Mouse (Mus musculus): ENCODE data around the gene Gm45062. TPM values are rescaled to one million over a fixed set of nuclear protein-coding genes. Genes with fewer than 3 reads are reported as not detected.

The Gm45062 gene
- total RNA-seq, 4 experiments from 2014 or later, result 4.6 to 6.6 (median 5.0) TPM

DNA sequence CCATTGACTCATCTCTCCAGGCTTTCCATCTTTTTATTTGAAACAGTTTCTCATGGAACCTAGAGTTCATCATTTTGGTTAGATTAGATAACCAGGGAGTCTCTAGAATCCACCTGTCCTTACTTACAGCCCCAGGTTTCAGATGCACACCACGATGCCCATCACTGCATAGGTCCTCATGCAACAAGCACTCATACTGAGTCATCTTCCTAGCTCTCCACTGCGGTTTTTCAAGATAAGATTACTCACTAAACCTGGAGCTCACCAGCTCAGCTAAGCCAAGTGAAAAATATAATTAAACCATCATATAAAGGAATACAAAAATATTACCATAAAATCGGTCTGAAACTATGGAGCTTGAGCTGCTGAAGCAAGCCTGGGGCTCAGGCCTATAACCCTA, 324.6 kb downstream of the Gm45062 start:
- no peak for DNase-seq (ENCODE audit: low spot score in 2 of 2)

DNA sequence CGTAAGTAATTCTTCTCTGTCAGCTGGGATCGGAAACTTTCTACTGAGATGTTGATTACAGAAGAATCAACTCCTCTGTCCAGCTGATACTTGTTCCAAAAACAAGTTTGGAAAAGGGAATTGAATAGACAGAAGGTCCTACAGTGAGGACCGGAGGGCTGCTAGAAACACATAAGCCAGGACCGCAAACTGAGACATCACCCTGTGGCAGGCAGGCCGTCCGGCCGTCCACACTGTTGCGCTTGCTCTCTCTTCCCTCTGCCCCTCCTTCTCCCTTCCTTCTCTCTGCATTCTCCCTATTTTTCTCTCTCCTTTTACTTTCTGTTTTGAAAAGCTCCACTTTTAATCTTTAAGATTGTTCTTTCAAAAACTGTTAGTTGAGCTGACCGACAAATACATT, 332.4 kb downstream of the Gm45062 start:
- no peak for DNase-seq (ENCODE audit: low spot score in 2 of 2)

- DNase-seq (ENCODE audit: low spot score in 2 of 2), result no peak
These were observed 358.1 kb downstream of the Gm45062 start for GRCm38 (mm10) chr6:8617369-8617768.

DNA sequence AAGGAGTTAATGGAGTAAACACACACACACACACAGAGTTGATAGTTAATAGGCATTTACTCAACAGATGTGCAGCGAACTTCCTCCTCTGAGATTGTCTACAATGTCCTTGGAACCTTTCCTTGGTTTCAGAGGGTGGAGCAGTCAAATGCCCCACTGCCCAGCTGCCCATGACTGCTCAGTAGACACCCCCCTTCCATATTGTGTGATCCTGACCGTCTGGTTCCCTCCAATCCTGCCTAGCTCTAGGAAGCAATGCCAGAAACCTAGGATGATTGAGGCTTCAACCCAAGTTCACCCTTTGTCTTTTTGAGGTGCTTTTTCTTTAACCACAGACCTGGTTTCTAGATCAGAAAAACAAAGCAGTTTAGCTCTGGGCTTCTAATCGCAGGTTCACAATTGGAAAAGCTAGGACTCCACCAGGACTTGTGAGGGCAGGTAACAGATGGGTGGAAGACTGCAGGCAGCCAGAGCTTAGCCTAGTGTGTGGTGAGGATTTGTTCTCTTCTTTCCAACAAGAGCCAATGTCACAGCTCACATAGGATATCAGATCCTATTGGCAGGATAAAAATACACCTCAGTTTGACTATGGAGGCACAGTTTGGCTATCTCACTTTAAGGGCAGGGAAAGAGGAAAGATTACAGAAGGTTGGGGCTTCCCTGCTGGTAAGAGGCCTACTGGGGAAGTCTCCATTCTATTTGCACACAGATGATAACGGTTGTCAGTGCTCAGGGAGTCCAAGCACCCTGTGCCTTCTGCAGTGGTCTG, 360.5 kb downstream of the Gm45062 start:
- no peak for DNase-seq (ENCODE audit: low spot score in 2 of 2)

DNA sequence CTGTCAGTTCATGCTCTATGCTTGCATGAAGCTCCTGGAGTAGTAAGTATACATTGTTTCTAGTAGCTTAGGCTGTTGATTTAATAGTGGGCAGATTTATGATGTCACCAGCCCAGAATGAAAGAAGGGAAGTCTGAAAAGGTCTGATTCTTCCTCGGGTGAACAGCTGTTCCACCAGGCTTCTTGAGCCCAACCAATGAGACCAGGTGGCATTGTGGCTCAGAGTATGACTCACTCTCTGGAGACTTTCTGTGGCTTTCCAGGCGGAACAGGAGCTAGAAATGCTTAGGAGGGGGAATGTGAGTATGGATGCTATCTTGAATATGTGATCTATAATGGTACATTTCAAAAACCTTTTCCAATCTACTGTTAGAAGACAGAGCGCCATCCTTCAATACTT, 363.8 kb downstream of the Gm45062 start:
- no peak for DNase-seq (ENCODE audit: low spot score in 2 of 2)

DNA sequence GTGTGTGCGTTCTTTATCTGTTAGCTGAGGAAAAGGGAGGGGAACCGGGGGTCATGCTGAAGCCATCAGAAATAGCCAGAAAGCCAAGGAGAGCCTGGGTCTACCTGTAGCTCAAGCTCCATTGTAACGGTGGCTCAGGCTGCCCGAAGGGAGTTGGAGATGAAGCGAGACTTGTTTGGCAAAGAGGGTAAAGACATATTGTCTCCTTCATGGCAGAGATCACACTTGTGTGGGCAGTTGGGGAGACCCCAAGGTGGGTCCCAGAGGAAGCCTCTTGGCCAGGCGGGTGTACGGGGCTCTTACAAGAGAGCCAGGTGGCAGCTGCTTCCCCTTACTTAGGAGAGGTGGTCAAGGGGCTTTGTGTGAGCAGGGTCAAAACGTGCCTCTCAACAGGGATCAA, 369.0 kb downstream of the Gm45062 start:
- no peak for DNase-seq (ENCODE audit: low spot score in 2 of 2)

GRCm38 (mm10) chr6:8628715-8629267, 369.5 kb downstream of the Gm45062 start:
- no peak for DNase-seq (ENCODE audit: low spot score in 2 of 2)

DNA sequence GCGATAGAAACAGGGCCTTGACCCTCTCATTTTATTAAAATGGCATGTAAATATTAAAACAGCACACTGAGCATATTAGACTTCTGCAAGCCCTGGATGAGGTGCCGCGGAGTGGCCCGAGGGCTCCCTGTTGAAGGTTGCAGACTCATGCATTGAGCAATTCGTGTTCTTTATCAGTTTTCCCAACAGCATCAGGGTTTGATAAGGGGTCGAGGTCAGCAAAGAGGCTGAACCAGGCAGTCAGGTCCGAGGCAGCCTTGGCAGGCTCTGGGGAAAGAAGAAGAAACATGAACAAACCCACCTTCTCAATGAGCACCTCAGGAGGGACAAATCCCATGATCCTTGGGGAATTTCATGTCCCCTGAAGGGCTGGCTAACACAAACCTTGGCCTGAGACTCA, 371.3 kb downstream of the Gm45062 start:
- no peak for DNase-seq (ENCODE audit: low spot score in 2 of 2)

DNA sequence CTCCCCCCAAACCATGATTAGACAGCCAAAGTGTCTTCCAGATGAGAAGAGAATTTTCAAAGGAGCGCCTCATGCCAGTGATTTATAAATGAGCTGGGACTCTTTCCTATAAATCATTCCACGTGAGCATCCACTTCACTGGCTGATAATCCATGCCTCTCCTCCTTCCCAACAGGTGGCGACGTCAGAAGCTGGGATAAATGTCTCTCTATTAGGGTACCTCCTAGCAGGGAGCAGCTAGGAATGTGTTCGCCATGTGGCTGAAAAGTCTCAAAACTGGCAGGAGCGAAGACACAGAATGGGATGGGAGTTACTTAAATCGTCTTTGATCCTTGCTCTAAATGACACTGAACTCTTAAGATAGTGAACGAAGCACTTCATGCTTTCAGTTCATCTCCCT, 372.1 kb downstream of the Gm45062 start:
- DNase-seq (ENCODE audit: low spot score in 2 of 2), result no peak

DNA sequence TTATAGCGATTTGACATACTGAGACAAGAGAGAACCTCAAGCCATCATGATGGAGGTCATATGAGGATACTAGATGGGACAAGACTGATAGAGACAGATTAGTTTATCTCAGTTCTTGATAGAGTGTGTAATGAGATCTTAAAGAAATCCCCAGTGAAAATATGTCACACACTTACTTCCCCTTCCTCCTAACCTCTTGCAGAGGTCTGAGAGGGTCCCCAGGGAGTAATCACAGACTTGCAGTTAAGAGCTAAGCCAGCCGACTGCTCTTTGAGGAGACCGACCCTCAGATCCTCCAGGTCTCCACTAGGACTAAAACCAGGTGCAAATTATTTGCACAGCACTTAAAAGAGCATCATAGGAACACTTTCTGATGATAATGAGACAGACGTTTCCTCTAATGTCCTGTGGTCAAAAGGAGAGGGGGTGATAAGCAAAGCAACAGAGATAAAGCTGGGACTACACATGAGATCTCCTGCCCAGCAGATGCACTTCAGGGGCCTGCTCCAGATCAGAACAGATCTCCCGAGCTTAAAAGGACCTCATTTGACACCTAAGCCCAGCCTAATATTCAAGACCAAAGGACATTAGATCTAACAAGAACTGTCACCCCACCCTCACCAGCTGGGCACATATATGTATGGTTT, 372.9 kb downstream of the Gm45062 start:
- no peak for DNase-seq (ENCODE audit: low spot score in 2 of 2)

DNA sequence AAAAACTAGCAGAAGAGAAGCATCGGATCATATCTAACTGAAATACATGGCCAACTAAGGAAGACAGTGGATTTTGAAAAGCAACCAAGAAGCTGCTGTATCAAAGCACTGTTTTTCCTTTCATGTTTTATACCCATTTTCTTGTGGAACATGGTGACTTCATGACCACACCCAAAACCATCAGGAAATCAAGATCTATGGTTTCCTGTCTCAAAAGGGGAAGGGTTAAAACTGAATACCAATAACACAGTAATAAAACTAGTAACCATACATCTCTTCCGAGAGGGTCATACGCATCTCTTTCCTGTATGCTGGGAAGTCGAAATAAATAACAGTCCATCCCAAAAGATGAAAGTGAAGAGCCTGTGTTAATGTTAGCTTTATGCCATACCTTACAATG, 373.5 kb downstream of the Gm45062 start:
- no peak for DNase-seq (ENCODE audit: low spot score in 2 of 2)

DNA sequence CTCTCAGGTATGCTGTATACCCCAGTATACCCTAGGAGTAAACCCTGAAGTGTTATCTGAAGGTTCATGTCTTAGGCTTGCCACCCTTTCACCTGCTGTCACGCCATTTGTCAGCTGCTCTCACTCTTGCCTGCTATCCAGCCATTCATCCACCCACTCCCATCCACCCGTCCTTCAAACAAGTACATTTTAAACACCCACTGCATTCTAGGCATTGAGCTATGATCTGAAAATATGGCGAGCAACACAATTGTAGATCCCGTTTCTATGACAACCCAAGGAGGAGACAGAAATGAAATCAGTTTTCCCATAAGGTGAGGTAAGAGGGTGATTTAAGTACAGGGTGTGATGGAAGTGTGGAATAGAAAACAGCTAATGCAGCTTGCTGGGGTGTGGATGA, 378.9 kb downstream of the Gm45062 start:
- DNase-seq (ENCODE audit: low spot score in 2 of 2), result peak in 1 of 2 experiments; percentile 41

DNA sequence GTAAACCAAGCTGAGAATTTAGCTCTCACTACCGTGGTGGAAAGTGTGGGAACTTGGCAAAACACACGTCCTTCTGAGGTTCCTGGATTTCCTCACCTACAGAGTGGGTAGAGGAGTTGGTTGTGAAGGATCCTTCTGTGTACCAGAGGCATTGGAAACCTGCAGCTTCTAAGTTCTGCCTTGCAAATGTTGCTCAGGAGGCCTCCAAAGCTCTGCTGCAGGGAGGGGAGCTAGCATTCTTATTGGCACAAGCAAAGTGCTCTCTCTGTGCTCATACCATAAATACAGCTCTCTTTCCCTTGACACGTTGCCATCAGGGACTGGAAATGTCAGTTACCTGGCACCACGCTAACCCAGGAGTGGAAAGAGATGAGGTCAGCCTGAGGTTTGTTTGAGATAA, 379.6 kb downstream of the Gm45062 start:
- DNase-seq (ENCODE audit: low spot score in 2 of 2), result peak in 1 of 2 experiments; percentile 29

DNA sequence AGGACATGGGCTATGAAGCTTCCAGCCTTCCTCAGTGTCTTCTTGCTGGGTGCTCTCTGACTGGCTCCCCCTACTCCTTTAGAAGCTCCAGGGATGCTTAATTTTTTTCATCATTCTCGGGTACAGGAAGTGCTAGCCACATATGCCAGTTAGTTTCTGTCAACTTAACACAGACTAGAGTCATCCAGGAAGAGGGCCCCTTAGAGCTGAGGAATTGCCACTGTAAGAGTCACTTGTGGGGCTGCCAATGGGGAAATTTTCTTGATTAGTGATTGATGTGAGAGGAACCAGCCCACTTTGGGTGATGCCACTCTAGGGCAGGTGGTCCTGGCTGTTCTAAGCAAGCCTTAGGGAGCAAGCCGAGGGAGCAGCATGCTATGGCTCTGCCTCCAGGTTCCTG, 380.3 kb downstream of the Gm45062 start:
- no peak for DNase-seq (ENCODE audit: low spot score in 2 of 2)

GRCm38 (mm10) chr6:8640863-8641262, 381.6 kb downstream of the Gm45062 start:
- no peak for DNase-seq (ENCODE audit: low spot score in 2 of 2)

DNA sequence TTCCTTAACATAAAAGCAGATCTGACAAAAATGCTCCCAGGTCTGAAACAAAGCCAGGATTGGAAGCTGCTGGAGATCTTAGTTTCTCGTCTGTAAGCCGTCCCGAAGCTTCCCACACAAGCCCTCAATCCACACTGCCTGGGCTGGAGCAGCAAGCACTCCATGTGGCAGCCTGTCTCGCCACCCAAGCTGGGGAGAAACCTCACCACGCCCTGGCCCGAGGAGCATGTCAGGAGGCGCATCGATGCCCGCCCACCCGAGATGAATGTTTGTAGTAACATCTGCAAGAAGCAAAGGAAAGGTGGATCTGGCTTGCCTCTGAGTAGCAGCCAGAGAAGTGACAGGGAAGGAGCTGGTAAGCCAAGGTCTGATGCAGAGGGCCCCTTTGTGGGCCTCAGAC, 385.5 kb downstream of the Gm45062 start:
- no peak for DNase-seq (ENCODE audit: low spot score in 2 of 2)

GRCm38 (mm10) chr6:8645708-8646107, 386.5 kb downstream of the Gm45062 start:
- no peak for DNase-seq (ENCODE audit: low spot score in 2 of 2)

Other genes with a start within 250 kb of the Gm45062 start
- gene Col28a1, start 66.8 kb upstream of the Gm45062 start, total RNA-seq (2022), result under 1 TPM; 0.45 to 0.87 (median 0.54) TPM
- gene Mios, start 50.2 kb upstream of the Gm45062 start, total RNA-seq (2022), result 10 to 100 TPM; 23.8 to 25.1 (median 25.0) TPM
- gene Rpa3, start 277 bp upstream of the Gm45062 start, total RNA-seq (2022), result 10 to 100 TPM; 12.3 to 15.6 (median 14.2) TPM
- 10 to 100 TPM; 33.2 to 40.9 (median 37.7) TPM for gene Umad1, start 162 bp upstream of the Gm45062 start, total RNA-seq (2022)

Measured in layer of hippocampus, adult 8-10 months (tissue).